Mouse (Mus musculus) layer of hippocampus, postnatal 14 days (tissue): Measurements from ENCODE around the gene Eea1. TPM values are rescaled to one million over a fixed set of nuclear protein-coding genes. Genes with fewer than 3 reads are reported as not detected.

Source experiments
- DNase-seq, 2 experiments: peaks; one replicate each; pipeline ENCODE4 v3.0.0; 2021 to 2022; ENCODE audit warnings: low spot score in 2 of 2, mixed read lengths in 1 of 2
- total RNA-seq, 2 experiments: library from RNA; stranded (reverse); gene quantifications; 2 replicates each; pipeline ENCODE4 v1.2.3; 2021

Eea1 gene
- total RNA-seq, 2 experiments from 2014 or later, result 26.9 to 30.7 TPM

GRCm38 (mm10) chr10:95945086-95945485, 4.6 kb downstream of the Eea1 start:
- no peak for DNase-seq

DNA sequence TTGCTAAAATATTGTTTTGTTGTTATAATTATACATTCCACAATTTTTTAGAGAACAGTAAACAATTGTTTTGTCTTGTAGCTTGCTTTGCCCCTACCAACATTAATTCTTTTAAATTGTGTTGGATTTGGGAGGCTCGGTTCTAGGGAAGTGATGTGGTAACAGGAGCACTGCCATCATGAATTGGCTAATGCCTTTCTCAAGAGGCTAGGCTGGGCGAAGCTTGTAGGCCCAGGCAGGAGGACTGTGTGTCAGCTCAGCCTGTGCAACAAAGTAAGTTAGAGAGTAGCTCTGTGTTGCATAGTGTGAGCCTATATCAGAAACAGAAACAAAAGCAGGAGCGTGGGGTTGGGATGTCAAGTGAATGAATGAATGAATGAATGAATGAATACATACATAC, 9.0 kb downstream of the Eea1 start:
- no peak for DNase-seq

- DNase-seq, result no peak
Measured at GRCm38 (mm10) chr10:95950194-95950593, 9.7 kb downstream of the Eea1 start.

GRCm38 (mm10) chr10:95950797-95951196, 10.3 kb downstream of the Eea1 start:
- DNase-seq, result no peak

GRCm38 (mm10) chr10:95951346-95951745, 10.9 kb downstream of the Eea1 start:
- DNase-seq, result no peak

- no peak for DNase-seq
Measured at GRCm38 (mm10) chr10:95956629-95957028, 16.2 kb downstream of the Eea1 start.

DNA sequence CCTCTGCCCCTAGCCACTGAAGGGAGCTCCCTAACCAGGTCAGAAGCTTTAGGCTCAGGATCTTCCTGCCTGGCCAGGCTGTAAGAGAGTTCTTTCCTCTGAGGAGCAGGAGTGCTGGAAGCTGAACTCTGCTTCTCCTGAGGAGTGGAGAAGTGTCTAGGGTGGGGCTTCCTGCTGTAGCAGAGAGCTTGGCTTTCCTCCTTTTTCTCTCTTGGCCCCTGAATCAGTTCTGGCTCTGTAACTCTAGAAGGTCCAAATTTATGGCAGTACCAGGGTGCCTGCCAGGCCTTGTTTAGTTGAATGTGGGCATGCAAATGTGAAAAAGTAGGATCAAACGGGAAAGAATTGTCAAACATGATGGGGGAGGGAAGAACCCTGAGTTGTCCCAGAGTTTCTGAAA, 17.1 kb downstream of the Eea1 start:
- DNase-seq, result peak in 1 of 2 experiments; percentile 10

DNA sequence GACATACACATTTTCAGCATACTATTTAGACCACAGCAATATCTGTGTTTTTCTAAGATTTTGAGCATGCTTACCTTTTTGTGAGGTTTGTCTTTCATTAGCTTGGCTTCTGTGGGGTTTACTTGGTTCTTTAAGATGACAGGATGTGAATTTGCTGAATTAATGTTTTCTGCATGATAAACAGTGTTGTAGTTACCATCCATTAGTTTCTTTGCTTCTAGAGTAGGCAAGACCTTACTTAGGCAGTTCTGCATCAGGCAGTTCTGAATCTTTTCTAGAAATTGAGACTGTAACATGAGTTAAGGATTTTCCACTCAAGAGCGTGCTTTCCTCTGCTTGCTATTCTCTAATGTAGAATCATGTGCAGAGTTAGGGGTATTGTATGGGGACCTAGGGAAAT, 24.2 kb downstream of the Eea1 start:
- no peak for DNase-seq

- DNase-seq, result no peak
Measured at GRCm38 (mm10) chr10:95969694-95970093, 29.2 kb downstream of the Eea1 start.

DNA sequence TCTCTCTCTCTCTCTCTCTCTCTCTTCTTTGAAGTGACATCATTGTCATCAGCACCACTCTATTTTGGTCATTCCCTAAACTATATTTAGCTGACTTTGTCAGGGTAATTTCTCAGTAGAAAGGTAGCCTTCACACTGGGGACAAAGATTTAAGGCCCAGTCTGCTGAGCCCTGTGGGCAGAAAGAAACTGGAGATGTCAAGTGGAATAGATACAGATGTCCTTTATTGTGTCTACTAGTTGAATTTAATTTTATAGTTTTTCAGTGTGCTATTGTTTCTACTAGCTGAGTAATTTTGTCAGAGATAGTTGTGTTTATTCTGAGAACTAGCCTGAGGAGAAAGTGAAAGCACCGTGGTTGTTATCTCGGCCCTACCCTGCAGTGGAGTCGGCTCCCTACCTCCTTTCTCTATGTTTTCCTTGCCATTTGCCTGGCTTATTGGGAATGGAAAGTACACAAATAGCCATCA, 30.3 kb downstream of the Eea1 start:
- no peak for DNase-seq

GRCm38 (mm10) chr10:95971341-95971740, 30.9 kb downstream of the Eea1 start:
- DNase-seq, result no peak

DNA sequence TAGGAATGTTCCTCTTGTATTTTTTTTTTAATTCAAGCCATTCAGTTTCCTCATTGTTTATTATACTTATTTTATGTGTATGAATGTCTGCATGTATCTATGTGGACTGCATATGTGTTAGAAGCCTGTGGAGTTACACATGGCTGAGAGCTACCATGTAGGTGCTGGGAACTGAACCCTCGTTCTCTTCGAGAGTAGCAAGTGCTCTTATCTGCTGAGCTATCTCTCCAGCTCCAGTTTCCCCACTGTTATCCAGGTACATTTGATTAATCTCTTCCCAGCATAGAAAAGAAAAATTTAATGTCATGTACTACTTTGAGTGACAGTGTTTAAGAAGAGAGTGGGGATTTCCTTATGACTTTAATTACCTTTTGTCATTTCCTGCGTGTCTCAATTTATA, 31.5 kb downstream of the Eea1 start:
- DNase-seq, result no peak

DNA sequence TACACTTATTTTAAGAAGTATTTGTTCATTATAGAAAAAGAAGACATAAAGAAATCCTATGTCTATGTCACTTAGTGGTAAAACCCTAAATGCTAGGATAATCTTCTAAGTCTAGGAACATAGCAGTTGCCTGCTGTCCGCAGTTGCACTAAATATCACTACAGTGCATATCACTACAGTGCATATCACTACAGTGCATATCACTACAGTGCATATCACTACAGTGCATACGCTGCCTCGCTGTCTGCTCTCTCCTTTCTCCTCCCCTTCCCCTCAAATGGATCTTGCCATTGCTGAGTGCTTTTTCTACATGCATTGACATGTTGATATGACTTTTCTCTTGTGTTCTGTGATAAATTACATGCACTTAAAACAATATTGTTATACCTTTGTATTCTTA, 34.0 kb downstream of the Eea1 start:
- DNase-seq, result no peak

GRCm38 (mm10) chr10:95976798-95977197, 36.3 kb downstream of the Eea1 start:
- no peak for DNase-seq

DNA sequence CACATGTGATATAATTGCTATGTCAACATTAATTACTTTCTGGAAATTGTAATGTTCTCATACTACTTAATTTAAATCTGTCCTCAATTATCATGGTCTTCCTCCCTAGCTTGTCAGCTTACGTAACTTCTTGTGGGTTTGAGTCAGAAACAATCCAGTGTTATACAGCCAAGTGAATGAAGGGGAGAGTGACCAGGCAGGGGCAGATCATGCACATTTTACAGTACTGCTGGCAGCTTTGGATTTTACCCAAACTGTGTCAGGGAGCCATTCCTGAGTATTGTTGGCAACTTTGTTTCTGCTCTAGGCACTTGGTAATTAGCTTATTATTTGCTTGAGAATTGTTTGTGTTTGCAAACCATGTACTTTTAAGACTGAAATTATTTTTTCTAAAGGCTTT, 49.3 kb downstream of the Eea1 start:
- DNase-seq, result no peak

DNA sequence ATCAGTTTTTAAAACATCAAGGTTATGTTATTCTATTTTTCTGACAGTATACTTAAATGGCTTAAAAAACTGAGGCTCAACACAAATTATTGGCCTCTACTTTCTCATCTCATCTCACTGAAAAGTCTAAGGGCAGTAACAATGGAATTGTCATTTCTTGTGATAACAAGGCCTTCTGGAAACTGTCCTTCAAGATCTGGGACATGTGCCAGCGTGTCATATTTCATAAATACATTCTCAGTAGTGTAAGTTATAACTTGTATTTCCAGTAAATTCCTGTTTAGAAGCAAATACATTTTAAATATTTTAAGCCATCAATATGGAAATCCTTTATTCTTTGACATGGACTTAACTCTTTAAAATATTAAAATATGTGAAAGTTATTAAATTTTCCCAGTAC, 50.7 kb downstream of the Eea1 start:
- no peak for DNase-seq

- no peak for DNase-seq
Measured at GRCm38 (mm10) chr10:96000904-96001303, 60.5 kb downstream of the Eea1 start.

DNA sequence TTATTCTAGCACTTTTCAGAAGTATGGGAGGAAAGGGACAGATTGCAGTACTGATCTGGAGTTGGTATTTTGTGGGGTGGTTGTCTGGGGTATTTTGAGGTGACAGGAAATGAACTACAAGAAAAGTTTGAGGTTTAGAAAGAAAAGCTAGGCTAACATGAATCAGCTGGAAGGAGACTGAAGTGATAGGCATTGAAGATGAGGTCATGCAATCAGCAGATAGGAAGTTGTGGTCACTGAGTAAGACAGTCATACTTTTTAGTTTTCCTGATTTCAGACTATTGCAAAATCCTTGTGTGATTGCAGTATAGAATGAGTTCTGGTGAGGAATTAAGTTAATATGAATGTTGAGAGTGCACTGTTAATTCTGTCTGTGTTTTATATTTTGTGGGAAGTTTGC, 75.3 kb downstream of the Eea1 start:
- no peak for DNase-seq

GRCm38 (mm10) chr10:96017418-96017817, 77.0 kb downstream of the Eea1 start:
- no peak for DNase-seq

DNA sequence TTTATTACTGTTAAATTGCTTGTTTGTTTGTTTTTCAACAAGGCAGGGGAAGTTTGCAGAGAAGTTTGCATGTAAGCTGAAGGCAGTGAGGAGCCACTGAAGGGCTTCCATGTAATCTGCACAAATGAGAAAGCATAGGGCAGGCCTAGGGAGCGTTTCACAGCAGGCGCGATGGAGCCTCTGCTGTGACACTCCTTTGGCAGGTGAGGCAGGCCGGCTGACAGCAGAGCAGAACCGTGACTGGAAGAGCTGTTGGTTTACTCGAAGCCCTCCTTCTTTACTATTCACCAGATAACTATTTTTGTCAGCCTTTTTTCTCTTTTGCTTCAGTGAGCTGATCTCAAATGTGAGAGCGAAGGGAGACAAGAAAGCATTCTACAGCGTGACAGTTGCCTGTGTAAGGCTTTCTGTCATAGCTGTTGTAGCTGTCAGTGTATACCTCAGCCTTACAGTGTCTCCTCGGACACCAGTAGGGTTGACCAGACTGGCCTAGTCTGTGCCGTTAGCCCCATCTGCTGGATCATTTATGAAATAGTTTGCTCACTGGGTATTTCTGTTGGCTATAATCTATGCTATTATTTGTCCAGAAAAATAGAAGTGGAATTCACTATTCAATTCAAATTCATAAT, 93.0 kb downstream of the Eea1 start:
- peak; percentile 19 to 57 for DNase-seq

DNA sequence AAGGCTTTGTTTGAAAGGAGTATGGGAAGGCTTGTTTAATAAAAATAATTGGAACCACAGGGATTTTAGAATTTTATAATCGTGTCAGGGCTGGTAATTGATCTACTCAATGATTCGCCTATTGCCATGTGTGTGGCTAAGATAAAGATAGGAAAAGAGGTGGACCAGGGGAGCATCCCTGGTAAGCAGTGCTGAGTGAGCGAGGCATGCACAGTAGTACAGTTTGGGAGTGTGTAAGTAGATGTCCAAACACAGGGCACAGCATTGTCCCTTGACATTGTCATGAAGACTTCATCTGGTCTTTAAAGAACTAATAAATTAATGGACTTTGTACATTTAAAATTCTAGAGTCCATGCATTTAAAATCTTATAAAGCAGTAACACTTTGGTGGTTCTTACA, 93.7 kb downstream of the Eea1 start:
- no peak for DNase-seq

DNA sequence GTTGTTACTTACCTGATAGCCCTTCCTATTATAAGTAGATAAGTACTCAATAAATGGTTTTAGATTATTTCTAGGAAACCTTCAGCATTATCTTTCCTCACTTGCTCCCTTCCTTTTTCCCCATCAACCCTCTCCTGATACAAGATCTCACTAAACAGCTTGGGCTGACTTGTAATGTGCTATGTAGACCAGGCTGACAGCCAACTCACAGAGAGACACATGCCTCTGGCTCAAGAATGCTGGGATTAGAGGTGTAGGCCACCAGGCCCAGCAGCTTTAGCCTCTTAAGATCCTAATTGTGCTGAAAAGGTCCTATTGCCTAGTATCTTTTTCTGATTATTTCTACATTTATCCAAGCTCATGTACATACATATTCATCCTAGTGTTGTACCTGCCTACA, 95.5 kb downstream of the Eea1 start:
- no peak for DNase-seq

GRCm38 (mm10) chr10:96044216-96044615, 103.8 kb downstream of the Eea1 start:
- peak; percentile 32 to 74 for DNase-seq
